Mouse (Mus musculus): ENCODE measurements around the gene Sdk2. TPM values are rescaled to one million over a fixed set of nuclear protein-coding genes. Genes with fewer than 3 reads are reported as not detected.

Sdk2 gene
- total and polyA plus RNA-seq, 3 experiments = 0.13 TPM; not detected in 2

DNA sequence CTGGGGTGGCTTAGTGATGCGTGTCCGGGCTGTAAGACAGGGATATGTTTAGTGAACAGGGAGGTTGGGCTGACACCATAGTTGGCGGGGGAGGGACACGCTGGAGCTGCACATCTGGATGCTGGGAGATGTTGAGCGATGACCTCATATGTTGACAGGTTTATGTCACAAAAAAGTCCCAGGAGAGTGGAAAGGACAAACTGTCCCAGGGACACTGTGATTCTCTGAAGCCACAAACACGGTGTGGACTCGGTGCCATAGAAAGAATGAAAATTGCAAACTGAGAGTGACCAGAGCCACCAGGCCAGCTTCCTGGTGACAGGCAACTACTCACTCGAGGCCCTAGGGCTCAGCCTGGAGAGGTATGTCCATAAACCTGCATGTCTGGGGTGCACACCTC, 199.8 kb downstream of the Sdk2 start:
- Histone ChIP-seq H3K4me1 (ENCODE audit: control insufficient read depth in 1 of 2, insufficient read depth in 2 of 2, low read length in 2 of 2) (no peaks in the 10 kb centered on the region), H3K4me3 (ENCODE audit: control insufficient read depth in 1 of 2, insufficient read depth in 1 of 2, low read depth in 2 of 2, low read length in 2 of 2) (no peak overlapping the region), H3K27ac (ENCODE audit: control insufficient read depth, low read depth, low read length) (no peak overlapping the region), H3K36me3 (ENCODE audit: control insufficient read depth in 1 of 2, insufficient read depth in 2 of 2, low read length in 2 of 2) (no peaks in the 10 kb centered on the region), H3K9me3 (replicated peaks; ENCODE audit: insufficient read depth, low read length) (no peaks in the 10 kb centered on the region), H3K9ac (ENCODE audit: control insufficient read depth, low read depth, low read length, poor library complexity, severe bottlenecking) (no peak overlapping the region), H3K79me2 (ENCODE audit: control insufficient read depth, insufficient read depth, low read length, poor library complexity) (no peaks in the 10 kb centered on the region), H3K27me3 (ENCODE audit: control insufficient read depth in 1 of 2, insufficient read depth in 2 of 2, low read length in 2 of 2) (no peaks in the 10 kb centered on the region)
- no peak for TF ChIP-seq ETS1 (IDR thresholded peaks at IDR 0.05; ENCODE audit: low read depth, low read length)
- TF ChIP-seq BHLHE40 (IDR thresholded peaks at IDR 0.05; ENCODE audit: borderline replicate concordance, low read depth, low read length) = no peak
- no peak for TF ChIP-seq E2F4 (IDR thresholded peaks at IDR 0.05; ENCODE audit: borderline replicate concordance, low read depth, low read length)
- no peak for TF ChIP-seq GABPA (IDR thresholded peaks at IDR 0.05; ENCODE audit: low read depth, low read length)
- no peak for TF ChIP-seq POLR2A (IDR thresholded peaks at IDR 0.05; ENCODE audit: control insufficient read depth in 1 of 2, insufficient read depth in 1 of 2, low read depth in 1 of 2, low read length in 2 of 2, poor library complexity in 1 of 2)
- no peak for TF ChIP-seq SMC3 (IDR thresholded peaks at IDR 0.05; ENCODE audit: low read depth, low read length)
- TF ChIP-seq USF1 (IDR thresholded peaks at IDR 0.05; ENCODE audit: low read depth, low read length) = no peak
- no peak for TF ChIP-seq ELF1 (IDR thresholded peaks at IDR 0.05; ENCODE audit: low read depth, low read length)
- TF ChIP-seq MEF2A (IDR thresholded peaks at IDR 0.05; ENCODE audit: extremely low read depth, insufficient replicate concordance, low read depth, low read length, poor library complexity, severe bottlenecking) = no peak
- no peak for TF ChIP-seq EP300 (IDR thresholded peaks at IDR 0.05; ENCODE audit: low read depth in 1 of 2, low read length in 2 of 2)
- no peak for TF ChIP-seq ZNF384 (IDR thresholded peaks at IDR 0.05; ENCODE audit: low read depth, low read length)
- no peak for TF ChIP-seq MAX (IDR thresholded peaks at IDR 0.05; ENCODE audit: low read length)
- TF ChIP-seq CTCF (IDR thresholded peaks at IDR 0.05 in 2 of 3, conservative IDR thresholded peaks at IDR 0.05 in 1 of 3; ENCODE audit: control insufficient read depth in 1 of 3, insufficient read depth in 1 of 3, low read depth in 2 of 3, low read length in 3 of 3, poor library complexity in 1 of 3, severe bottlenecking in 1 of 3) = no peak
- TF ChIP-seq RCOR1 (IDR thresholded peaks at IDR 0.05; ENCODE audit: low read depth, low read length) = no peak
- DNase-seq (ENCODE audit: low read depth, low spot score) = no peak

DNA sequence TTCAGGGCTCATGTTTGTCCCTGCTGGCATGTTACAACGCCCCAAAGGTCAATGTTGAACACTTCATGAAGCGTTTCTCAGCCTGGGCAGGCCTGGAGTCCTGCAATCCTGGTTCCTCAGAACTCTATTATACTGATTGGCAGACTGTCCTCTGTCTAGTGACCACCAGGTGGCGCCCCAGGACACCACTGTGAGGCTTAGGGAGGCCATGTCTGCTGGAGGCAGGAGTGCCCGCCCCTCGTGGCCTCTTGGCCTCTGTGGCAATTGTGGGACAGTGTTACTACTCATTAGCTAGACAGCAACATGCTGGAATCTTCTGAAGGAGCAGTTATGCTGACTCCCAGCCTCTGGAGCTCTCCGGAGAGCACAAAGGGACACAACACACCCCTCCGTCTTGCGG, 201.2 kb downstream of the Sdk2 start:
- Histone ChIP-seq H3K27me3 (ENCODE audit: control insufficient read depth in 1 of 2, insufficient read depth in 2 of 2, low read length in 2 of 2) (no peaks in the 10 kb centered on the region), H3K4me3 (ENCODE audit: control insufficient read depth in 1 of 2, insufficient read depth in 1 of 2, low read depth in 2 of 2, low read length in 2 of 2) (no peak overlapping the region), H3K27ac (ENCODE audit: control insufficient read depth, low read depth, low read length) (no peak overlapping the region), H3K79me2 (ENCODE audit: control insufficient read depth, insufficient read depth, low read length, poor library complexity) (no peaks in the 10 kb centered on the region), H3K4me1 (ENCODE audit: control insufficient read depth in 1 of 2, insufficient read depth in 2 of 2, low read length in 2 of 2) (no peaks in the 10 kb centered on the region), H3K36me3 (ENCODE audit: control insufficient read depth in 1 of 2, insufficient read depth in 2 of 2, low read length in 2 of 2) (no peaks in the 10 kb centered on the region), H3K9ac (ENCODE audit: control insufficient read depth, low read depth, low read length, poor library complexity, severe bottlenecking) (no peak overlapping the region), H3K9me3 (replicated peaks; ENCODE audit: insufficient read depth, low read length) (no peaks in the 10 kb centered on the region)
- DNase-seq (ENCODE audit: low read depth, low spot score) = peak; percentile 71
- TF ChIP-seq CHD2 (IDR thresholded peaks at IDR 0.05; ENCODE audit: low read length) = no peak
- peak; percentile 73 to 92 (median 90) for TF ChIP-seq CTCF (IDR thresholded peaks at IDR 0.05 in 2 of 3, conservative IDR thresholded peaks at IDR 0.05 in 1 of 3; ENCODE audit: control insufficient read depth in 1 of 3, insufficient read depth in 1 of 3, low read depth in 2 of 3, low read length in 3 of 3, poor library complexity in 1 of 3, severe bottlenecking in 1 of 3)
- TF ChIP-seq SMC3 (IDR thresholded peaks at IDR 0.05; ENCODE audit: low read depth, low read length) = peak; percentile 87
- TF ChIP-seq RAD21 (IDR thresholded peaks at IDR 0.05; ENCODE audit: low read depth, low read length) = peak; percentile 87
- peak; percentile 76 for TF ChIP-seq ZC3H11A (IDR thresholded peaks at IDR 0.05; ENCODE audit: low read depth, low read length)
- no peak for TF ChIP-seq JUND (IDR thresholded peaks at IDR 0.05; ENCODE audit: low read depth, low read length)
